Mouse (Mus musculus): ENCODE measurements at regions not wholly inside any gene's neighbourhood (a gene's known extent, or its start where the extent isn't known, plus 50 kb on each side); places are given as distances from the start of the nearest gene placed in this dataset.

- TF ChIP-seq CTCF (IDR thresholded peaks at IDR 0.05; ENCODE audit: low read depth) (no peak), EP300 (optimal IDR thresholded peaks at IDR 0.05) (no peak)
Observed at GRCm38 (mm10) chr11:20396884-20397283, 64.4 kb upstream of the Slc1a4 start.
